Mouse (Mus musculus): Measurements from ENCODE around the gene Bcl10.
"Not testable (repeated sequence)": the region's sequence is repeated elsewhere in the genome, so short reads cannot be mapped to it uniquely, and the experiment has no call there.

Gene Bcl10

DNA sequence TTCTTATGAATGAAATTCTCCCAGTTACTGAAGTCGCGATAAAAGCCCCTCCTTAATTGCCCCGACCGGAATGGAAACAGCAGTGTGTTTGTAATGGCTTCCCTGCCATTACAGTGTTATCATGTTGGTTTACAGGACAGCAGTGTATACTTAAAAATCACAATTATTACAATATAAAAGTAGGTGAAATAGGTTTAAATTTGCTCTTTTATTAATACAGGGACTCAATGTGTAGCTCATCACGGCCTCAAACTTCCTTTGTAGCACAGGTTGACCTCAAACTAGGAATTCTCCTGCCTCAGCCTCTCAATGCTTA lies 28.2 kb downstream of the Bcl10 start:
- DNase-seq (ENCODE audit: low spot score in 2 of 2) = no peak

DNA sequence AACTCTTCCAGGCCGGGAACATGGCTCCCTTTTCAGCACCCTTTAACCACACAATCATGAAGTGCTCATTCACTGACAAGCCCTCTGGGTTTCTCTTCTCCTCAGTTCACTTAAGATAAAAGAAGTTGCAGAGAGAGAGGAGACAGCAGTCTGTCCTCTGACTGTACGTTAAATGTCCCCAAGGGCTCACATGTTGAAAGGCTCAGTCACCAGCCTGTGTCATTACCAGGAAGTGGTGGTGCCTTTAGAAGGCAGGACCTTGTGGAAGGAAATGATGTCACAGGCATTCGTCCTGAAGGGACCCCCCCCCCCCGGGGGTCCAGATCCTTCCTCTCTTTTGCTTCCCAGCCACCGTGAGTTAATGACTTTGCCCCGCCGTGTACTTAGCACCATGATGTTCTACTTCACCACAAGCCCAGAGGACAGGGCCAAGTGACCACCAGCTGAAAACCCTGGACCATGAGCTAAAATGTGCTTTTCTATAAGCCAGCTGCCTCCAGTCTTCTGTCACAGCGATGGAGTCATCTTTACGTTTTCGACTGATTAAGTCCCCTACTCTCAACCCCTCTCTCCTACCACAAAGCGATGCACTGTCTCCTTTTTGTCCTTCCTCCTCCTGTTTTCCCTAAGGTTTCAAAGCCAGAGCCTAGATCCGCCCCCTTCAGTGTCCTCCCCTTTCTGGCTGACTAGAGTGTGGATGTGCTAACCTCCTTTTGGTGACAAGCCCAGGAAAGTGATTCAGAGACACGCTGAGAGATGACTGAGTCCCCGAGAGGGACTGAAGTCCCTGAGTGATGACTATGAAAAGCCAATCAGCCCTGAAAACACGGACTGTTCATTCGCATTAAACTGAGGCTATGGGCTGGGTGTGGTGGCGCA lies 28.9 kb downstream of the Bcl10 start:
- DNase-seq (ENCODE audit: low spot score in 2 of 2) = no peak

DNA sequence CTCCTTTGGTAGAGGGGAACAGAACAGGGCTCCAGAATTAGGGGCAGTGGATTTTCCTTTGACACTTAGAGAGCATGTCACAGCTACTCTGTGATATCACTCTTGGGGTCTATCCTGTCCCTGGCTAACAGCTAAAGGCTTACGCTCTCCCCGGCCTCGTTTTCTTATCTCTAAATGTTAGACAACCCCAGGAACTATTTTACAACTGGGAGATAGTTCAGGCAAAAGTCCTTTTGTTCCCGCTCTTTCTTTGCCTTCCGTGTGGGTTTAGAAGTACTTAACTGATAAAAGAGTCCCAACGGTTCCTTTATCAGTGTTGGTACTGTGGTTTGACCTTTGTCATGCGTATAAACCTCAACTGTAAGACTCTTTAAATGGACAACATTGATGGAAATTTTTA lies 30.3 kb downstream of the Bcl10 start:
- no peak for DNase-seq (ENCODE audit: low spot score in 2 of 2)

DNA sequence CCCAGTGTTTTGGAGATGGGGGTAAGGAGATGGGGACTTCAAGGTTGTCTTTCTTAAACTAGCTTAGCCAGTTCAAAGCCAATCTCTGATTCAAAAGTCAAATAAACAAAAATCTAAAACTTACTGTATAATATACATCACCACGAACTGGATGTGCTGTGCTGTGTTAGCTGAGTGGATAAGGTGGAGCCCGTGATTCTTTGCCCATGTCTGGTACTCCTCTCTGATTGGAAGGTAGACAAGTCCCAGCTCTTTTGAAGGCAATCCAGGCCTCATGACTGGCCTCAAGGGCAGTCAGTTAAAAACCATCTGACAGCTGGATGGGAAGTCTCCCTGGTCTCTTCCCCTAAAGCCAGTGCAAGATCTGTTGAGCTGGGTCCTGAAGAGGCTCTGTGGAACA lies 30.8 kb downstream of the Bcl10 start:
- no peak for DNase-seq (ENCODE audit: low spot score in 2 of 2)

DNA sequence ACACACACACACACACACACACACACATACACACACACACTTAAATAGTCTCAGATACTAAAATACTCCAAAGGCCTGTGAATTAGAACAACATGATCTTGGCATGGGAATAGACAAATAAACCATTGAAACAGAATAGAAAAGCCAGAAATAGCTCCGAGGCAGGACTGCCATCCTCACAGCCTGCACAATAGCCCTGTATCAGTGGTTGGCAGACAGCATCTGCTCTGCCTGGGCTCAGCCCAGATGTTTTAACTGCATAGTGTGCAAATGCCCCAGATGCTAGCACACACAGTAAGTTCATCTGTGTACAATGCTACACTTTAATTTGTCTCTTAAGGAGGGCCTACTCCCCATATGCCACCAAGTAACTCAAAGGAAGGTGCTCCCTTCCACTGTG lies 37.2 kb downstream of the Bcl10 start:
- DNase-seq (ENCODE audit: low spot score in 2 of 2) = no peak

DNA sequence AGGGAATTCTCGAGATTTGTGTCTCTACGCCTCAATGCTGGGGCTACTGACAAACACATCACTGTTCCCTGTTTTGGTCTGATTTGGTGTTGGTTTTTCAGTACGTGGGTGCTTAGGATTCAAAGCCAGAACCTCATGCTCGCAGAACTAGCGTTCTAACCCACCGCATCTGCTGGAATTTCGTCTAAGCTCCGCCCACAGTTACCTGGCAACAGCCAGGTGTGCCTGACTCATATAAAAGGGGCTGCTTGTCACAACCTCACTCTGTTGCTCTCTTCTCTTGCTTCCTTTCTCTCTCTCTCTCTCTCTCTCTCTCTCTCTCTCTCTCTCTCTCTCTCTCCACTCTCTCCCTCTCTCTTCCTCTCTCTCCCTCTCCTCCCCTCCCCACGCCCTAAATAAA lies 39.8 kb downstream of the Bcl10 start:
- no peak for DNase-seq (ENCODE audit: low spot score in 2 of 2)

DNA sequence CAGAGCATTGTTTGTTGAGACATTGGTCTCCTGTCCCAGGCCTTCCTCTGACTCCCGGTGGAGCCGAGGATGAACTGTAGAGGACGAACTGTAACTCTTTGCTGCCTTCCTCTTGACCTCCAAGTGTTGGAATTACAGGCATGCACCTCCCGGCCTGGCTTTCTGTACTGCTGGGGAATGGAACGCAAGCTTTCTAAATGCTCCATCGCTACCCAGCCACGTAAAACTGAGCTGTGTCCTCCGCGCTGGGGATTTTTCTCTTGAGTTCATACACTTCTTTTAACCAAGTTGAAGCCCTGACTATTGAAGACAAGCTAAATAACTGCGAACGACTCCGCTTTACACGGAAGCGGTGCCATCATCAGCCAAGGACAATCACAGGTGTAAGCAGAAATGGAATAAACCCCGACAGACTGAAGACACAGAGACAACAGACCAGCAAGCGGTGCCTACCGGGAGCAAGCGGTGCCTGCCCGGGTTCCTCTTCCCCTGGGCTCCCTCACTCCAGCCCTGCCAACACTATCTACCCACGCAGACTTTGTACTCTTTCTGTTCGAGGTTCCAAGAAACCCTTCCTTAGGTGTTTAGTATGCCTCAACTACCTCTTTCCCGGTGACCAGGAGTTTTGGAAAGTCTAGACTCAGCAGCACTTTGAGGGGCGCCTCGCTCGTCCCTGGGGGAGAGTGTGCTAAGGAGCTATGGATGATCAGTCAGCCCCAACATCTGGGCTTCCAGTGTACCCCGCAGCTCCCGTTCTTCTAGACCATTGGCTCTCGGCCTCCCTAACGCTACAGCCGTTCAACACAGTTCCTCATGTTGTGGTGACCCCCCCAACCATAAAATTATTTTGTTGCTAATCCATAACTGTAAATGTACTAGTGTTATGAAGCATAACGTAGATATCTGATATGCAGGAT lies 40.8 kb downstream of the Bcl10 start:
- DNase-seq (ENCODE audit: low spot score in 2 of 2) = no peak

DNA sequence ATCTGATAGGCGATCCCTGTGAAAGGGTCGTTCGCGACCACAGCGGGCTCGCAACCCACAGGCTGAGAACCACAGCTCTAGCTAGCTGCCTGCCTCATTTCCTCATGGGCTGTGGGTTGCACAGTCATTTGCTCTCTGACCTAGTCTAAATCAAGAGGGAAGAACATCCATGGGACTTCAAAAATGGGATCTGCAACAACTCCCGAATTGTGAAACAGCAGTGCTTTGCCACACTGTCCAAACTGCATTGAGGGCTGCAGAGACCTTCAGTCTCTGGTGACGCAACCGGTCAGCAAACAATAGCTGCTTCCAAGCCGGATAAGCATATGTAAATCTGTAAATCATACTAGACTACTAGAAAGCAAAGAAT lies 41.4 kb downstream of the Bcl10 start:
- no peak for DNase-seq (ENCODE audit: low spot score in 2 of 2)

DNA sequence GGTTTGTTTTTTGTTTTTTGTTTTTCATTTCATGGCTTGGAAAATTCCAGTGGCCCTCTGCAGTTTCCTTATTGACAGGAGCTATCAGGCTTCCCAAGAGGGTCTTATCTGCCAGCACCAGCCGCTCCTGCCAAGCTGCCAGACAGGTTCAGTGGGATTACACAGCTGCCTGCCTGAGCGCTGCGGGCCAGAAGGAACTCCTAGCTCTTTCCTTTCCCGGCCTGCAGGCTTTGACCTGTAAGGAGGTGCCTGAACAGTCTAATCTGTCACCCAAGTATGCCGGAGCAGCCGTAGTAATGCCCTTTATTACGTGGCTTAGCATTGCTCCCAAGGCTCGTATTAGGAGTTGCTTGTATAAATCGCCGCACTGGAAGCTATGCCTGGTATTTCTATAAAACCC lies 41.9 kb downstream of the Bcl10 start:
- peak; percentile 60 to 67 for DNase-seq (ENCODE audit: low spot score in 2 of 2)

DNA sequence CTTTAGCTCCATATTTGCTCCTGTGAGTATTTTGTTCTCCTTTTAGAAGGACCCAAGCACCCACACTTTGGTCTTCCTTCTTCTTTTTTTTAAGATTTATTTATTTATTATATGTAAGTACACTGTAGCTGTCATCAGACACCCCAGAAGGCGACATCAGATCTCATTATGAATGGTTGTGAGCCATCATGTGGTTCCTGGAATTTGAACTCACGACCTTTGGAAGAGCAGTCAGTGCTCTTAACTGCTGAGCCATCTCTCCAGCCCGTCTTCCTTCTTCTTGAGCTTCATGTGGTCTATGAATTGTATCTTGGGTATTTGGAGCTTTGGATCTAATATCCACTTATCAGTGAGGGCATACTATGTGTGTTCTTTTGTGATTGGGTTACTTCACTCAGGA lies 43.0 kb downstream of the Bcl10 start:
- not testable (repeated sequence) for DNase-seq (ENCODE audit: low spot score in 2 of 2)

DNA sequence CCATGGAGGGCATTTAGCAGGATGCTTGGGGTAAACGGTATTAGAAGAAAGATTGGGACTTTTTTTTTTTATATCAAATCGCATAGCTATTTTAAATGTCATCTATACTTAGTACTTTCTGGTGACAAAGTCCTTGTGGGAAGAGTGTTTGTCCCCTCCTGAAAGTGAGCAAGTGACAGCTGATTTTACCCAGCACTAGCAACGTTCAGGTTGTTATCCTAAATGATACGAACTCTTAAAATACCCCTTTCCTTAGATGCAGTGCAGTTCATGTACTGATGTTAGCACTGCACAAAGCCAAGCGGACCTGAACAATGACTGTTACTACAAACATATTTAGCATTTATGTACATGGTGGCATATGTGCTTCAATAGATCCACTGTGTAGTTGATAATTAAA lies 44.2 kb downstream of the Bcl10 start:
- DNase-seq (ENCODE audit: low spot score in 2 of 2) = no peak

DNA sequence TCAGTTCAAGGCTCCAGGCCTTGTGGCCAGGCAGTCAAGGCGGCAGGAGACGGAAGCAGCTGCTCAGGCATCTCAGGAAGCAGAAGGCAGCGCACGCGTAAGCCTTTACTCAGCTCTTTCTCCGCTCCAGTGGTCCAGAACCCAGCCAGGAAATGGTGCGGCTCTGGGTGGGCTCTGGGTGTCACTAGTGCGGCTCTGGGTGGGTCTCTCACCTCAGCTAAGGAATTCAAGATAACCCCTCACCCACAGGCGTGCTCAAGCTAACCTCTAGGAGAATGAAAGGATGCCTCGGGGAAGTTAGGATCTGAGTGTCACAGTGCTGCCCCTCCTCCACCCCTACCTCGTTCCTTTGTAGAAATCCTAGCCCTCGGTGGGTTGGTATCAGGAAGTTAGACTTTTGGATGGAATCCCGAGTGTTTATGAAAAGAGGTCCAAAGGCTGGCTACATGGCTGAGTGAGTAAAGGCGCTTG lies 46.5 kb downstream of the Bcl10 start:
- no peak for DNase-seq (ENCODE audit: low spot score in 2 of 2)

DNA sequence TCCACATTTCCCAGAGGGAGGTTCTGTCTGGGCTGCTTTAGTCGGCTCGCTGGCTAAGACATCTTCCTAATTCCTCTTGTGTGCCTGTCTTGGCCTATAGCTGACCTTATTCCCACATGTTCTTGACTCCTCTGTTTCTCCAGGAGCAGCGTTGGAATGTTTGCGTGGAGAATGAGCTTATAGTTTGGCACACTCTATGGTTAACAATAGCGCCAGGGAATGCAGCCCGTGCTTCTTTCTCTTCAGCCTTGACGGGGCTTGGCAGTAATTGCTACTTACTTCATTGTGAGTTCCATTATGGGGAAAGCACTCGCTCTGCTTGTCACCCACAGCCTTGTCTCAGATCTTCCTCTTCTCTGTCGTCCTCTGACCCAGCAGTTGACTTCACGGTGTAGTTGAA lies 48.9 kb downstream of the Bcl10 start:
- DNase-seq (ENCODE audit: low spot score in 2 of 2) = no peak

DNA sequence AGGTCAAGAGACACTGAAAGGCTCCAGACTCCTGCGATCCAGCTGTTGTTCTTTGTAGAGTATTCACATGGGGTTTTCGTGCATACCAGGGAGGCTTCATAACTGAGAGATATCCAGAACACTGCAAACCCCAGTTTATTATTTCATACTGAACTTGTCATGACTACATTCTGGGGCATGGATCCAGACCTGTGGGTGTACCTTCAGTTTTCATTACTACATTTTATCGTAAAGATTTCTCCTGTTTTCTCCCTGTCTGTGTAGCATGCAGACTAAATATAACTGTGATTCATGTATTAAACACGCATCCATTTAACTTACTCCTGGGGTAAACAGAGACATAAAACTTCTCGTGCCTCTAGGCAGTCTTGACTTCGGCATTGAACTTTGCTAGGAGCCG lies 52.4 kb downstream of the Bcl10 start:
- no peak for DNase-seq (ENCODE audit: low spot score in 2 of 2)

All from urinary bladder, postnatal 4 days (tissue).